Mouse (Mus musculus): ENCODE measurements at regions not wholly inside any gene's neighbourhood (a gene's known extent, or its start where the extent isn't known, plus 50 kb on each side); places are given as distances from the start of the nearest gene placed in this dataset.

- no peaks in the 10 kb centered on the region for H3K36me3 ChIP-seq (ENCODE audit: control insufficient read depth, insufficient read depth, low read length)
- peak; percentile 77 for ATAC-seq (ENCODE audit: insufficient read depth, low FRiP score)
- peak overlapping the region; percentile 32 for H3K4me2 ChIP-seq (ENCODE audit: low read depth, low read length)
- H3K9me3 ChIP-seq (replicated peaks; ENCODE audit: control insufficient read depth, low read length), result no peaks in the 10 kb centered on the region
- WGBS, result 41% methylated on average over 16 of the region's 16 CpGs
- H3K4me3 ChIP-seq (replicated peaks; ENCODE audit: low read length), result 0 out of 2 replicates have a peak overlapping the region, but pooled peaks have one; percentile 7
- H3K9ac ChIP-seq (ENCODE audit: low read length), result 0 out of 2 replicates have a peak overlapping the region, but pooled peaks have one; percentile 26
- H3K27me3 ChIP-seq (ENCODE audit: control insufficient read depth, insufficient read depth, low read length), result no peaks in the 10 kb centered on the region
- peaks cover 26% of the 10 kb centered on the region for H3K4me1 ChIP-seq (ENCODE audit: control insufficient read depth, insufficient read depth, low read length)
- H3K27ac ChIP-seq (ENCODE audit: low read length), result peak overlapping the region; percentile 88
These were observed 52.5 kb upstream of the Nfe2l2 start for GRCm38 (mm10) chr2:75756704-75757638.

GRCm38 (mm10) chr2:75754606-75755005, 50.2 kb upstream of the Nfe2l2 start:
- no peaks in the 10 kb centered on the region for H3K9me3 ChIP-seq (replicated peaks; ENCODE audit: control insufficient read depth, low read length)
- H3K27ac ChIP-seq (ENCODE audit: low read length), result no peak overlapping the region; the same call in 1 of the 2 replicates
- WGBS, result 73% methylated on average over 7 of the region's 7 CpGs
- H3K4me1 ChIP-seq (ENCODE audit: control insufficient read depth, insufficient read depth, low read length), result peaks cover 26% of the 10 kb centered on the region
- H3K4me2 ChIP-seq (ENCODE audit: low read depth, low read length), result no peak overlapping the region
- no peak overlapping the region for H3K4me3 ChIP-seq (replicated peaks; ENCODE audit: low read length)
- H3K36me3 ChIP-seq (ENCODE audit: control insufficient read depth, insufficient read depth, low read length), result no peaks in the 10 kb centered on the region
- no peaks in the 10 kb centered on the region for H3K27me3 ChIP-seq (ENCODE audit: control insufficient read depth, insufficient read depth, low read length)
- no peak for ATAC-seq (ENCODE audit: insufficient read depth, low FRiP score)
- no peak overlapping the region for H3K9ac ChIP-seq (ENCODE audit: low read length)

Data from stomach, embryonic 16.5 days (tissue).